Mouse (Mus musculus) ES-Bruce4 (cell line): ENCODE measurements at regions not wholly inside any gene's neighbourhood (a gene's known extent, or its start where the extent isn't known, plus 50 kb on each side); places are given as distances from the start of the nearest gene placed in this dataset.

Experiments
- CTCF ChIP-seq: IDR thresholded peaks from one replicate; pipeline ENCODE4 v1.8.1; 2011; ENCODE audit warnings: low read depth, low read length
- EP300 ChIP-seq: IDR thresholded peaks from 2 replicates; pipeline ENCODE4 v1.6.1; 2011; ENCODE audit warnings: low read depth, low read length; ENCODE audit not compliant: insufficient read depth
- POLR2A ChIP-seq: IDR thresholded peaks from one replicate; pipeline ENCODE4 v1.8.1; 2011; ENCODE audit warnings: low read length; ENCODE audit not compliant: insufficient read depth

DNA sequence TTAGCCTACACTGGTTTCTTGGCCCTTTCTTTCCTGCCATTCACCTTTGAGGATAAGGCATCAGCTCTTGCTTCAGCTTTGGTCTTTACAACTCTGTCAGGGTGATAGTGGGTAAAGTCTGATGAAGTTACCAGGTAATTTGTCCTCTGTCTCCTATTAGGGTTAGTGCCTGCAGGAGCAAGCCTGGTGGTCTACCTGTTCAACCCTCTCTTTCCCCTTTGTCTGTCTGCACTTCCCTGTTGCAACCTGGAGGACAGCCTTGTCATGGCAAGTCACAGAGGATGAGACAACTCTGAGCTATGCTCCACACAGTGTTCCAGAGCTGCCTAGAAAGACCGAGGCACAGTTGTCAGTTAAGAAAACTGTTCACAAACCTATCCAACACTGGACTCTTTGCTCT, 319.5 kb downstream of the 4930474N05Rik start:
- TF ChIP-seq CTCF = no peak
- no peak for TF ChIP-seq POLR2A
- no peak for TF ChIP-seq EP300
